Mouse (Mus musculus): ENCODE measurements around the gene Cnih2.
"Not testable (repeated sequence)": the region's sequence is repeated elsewhere in the genome, so short reads cannot be mapped to it uniquely, and the experiment has no call there.

Gene Cnih2

GRCm38 (mm10) chr19:5093481-5094242 is 4.7 kb downstream of the Cnih2 start:
- no peak for DNase-seq

GRCm38 (mm10) chr19:5092083-5092482 is 6.2 kb downstream of the Cnih2 start:
- DNase-seq, result no peak

GRCm38 (mm10) chr19:5089324-5089723 is 9.0 kb downstream of the Cnih2 start:
- DNase-seq, result no peak

GRCm38 (mm10) chr19:5087884-5088728 is 10.2 kb downstream of the Cnih2 start, which contains the start of gene Yif1a:
TSS of gene Yif1a (plus strand) at chr19:5088538.
- DNase-seq, result peak; percentile 79

GRCm38 (mm10) chr19:5086533-5086932 is 11.8 kb downstream of the Cnih2 start:
- not testable (repeated sequence) for DNase-seq

- DNase-seq, result peak; percentile 42
Observed at GRCm38 (mm10) chr19:5085145-5085863, 13.0 kb downstream of the Cnih2 start, which contains the start of gene Tmem151a. TSS of gene Tmem151a (minus strand) at chr19:5085531.

GRCm38 (mm10) chr19:5084834-5085144 is 13.5 kb downstream of the Cnih2 start:
- DNase-seq, result no peak

GRCm38 (mm10) chr19:5083961-5084833 is 14.1 kb downstream of the Cnih2 start:
- no peak for DNase-seq

- no peak for DNase-seq
Observed at GRCm38 (mm10) chr19:5082596-5082995, 15.7 kb downstream of the Cnih2 start.

- no peak for DNase-seq
Observed at GRCm38 (mm10) chr19:5082005-5082404, 16.3 kb downstream of the Cnih2 start.

- no peak for DNase-seq
Observed at GRCm38 (mm10) chr19:5079279-5079678, 19.0 kb downstream of the Cnih2 start.

- no peak for DNase-seq
Observed at GRCm38 (mm10) chr19:5073518-5073917, 24.8 kb downstream of the Cnih2 start.

GRCm38 (mm10) chr19:5073028-5073427 is 25.3 kb downstream of the Cnih2 start:
- DNase-seq, result peak; percentile 66

- DNase-seq, result no peak
Observed at GRCm38 (mm10) chr19:5072389-5073019, 25.8 kb downstream of the Cnih2 start.

GRCm38 (mm10) chr19:5071545-5072369 is 26.6 kb downstream of the Cnih2 start:
- no peak for DNase-seq

- no peak for DNase-seq
Observed at GRCm38 (mm10) chr19:5071077-5071476, 27.2 kb downstream of the Cnih2 start.

GRCm38 (mm10) chr19:5069978-5070377 is 28.3 kb downstream of the Cnih2 start:
- DNase-seq, result no peak

GRCm38 (mm10) chr19:5069486-5069885 is 28.8 kb downstream of the Cnih2 start:
- DNase-seq, result no peak

GRCm38 (mm10) chr19:5068570-5069234 is 29.6 kb downstream of the Cnih2 start:
- no peak for DNase-seq

GRCm38 (mm10) chr19:5067867-5068569 is 30.3 kb downstream of the Cnih2 start, which contains the start of gene Cd248:
TSS of gene Cd248 (plus strand) at chr19:5068078.
- peak; percentile 58 for DNase-seq
